Mouse (Mus musculus) ovary, postnatal 14 days (tissue): ENCODE measurements around the gene 4931400O07Rik.

Source experiments
- DNase-seq: peaks from one replicate; pipeline ENCODE4 v3.0.0; 2022; ENCODE audit warnings: low spot score

4931400O07Rik gene

DNA sequence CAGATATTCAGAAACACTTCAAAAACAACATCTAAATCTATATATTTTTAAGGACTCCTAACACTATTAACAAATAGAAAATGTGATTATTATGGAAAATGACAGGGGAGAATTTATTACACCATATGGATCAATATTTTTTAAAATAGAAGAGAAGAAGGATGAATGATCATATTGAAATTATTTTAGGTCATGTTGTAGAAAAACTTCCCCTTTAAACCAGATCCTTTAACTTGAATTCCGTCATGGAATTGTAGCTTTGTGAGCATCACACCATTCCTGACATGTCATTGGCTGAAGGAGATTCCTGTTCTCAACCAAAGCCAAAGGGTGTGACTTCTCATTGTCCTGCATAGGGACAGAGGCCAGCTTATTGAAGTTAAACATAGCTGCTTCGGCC lies at the start of gene 4931400O07Rik:
4931400O07Rik (plus strand) TSS at position 301 of the 400 bp plus-strand sequence.
- no peak for DNase-seq
